Mouse (Mus musculus) spleen, adult 2 months (tissue): ENCODE results near the gene Plcxd2. TPM values are rescaled to one million over a fixed set of nuclear protein-coding genes. Genes with fewer than 3 reads are reported as not detected.

Experiments
- DNase-seq, 2 experiments: peaks; one replicate each; pipeline versions ENCODE4 v3.0.0 to v3.0.0-alpha.2; 2012 to 2021; ENCODE audit warnings: low spot score in 2 of 2, low read depth in 1 of 2
- H3K27ac ChIP-seq: fragments of 200-500 bp; 2 replicates; pipeline ENCODE4 v1.5.1; 2012; ENCODE audit warnings: low read length, inconsistent platforms; ENCODE audit not compliant: insufficient read depth
- H3K27me3 ChIP-seq: fragments of 200-500 bp; 2 replicates; pipeline ENCODE4 v1.6.1; 2012; ENCODE audit warnings: mild to moderate bottlenecking, moderate library complexity, low read length, inconsistent platforms; ENCODE audit not compliant: control insufficient read depth, insufficient read depth
- H3K36me3 ChIP-seq: fragments of 200-500 bp; 2 replicates; pipeline ENCODE4 v1.6.1; 2012; ENCODE audit warnings: mild to moderate bottlenecking, low read length, inconsistent platforms; ENCODE audit not compliant: control insufficient read depth, insufficient read depth
- H3K4me1 ChIP-seq: fragments of 200-500 bp; 2 replicates; pipeline ENCODE4 v1.6.1; 2011; ENCODE audit warnings: inconsistent platforms; ENCODE audit not compliant: control insufficient read depth, insufficient read depth, insufficient read length
- H3K4me3 ChIP-seq: fragments of 200-500 bp; 2 replicates; pipeline ENCODE4 v1.5.1; 2011; ENCODE audit warnings: mild to moderate bottlenecking, inconsistent platforms; ENCODE audit not compliant: insufficient read depth, insufficient read length; ENCODE audit errors: extremely low read depth
- CTCF ChIP-seq: fragments of 200-500 bp; IDR thresholded peaks from 2 replicates; pipeline ENCODE4 v1.5.1; 2011; ENCODE audit warnings: mild to moderate bottlenecking, inconsistent platforms; ENCODE audit not compliant: insufficient read depth, insufficient read length, insufficient replicate concordance; ENCODE audit errors: extremely low read depth
- POLR2A ChIP-seq: fragments of 200-500 bp; IDR thresholded peaks from 2 replicates; pipeline ENCODE4 v1.6.1; 2011; ENCODE audit warnings: low read depth, low read length, inconsistent platforms
- WGBS: fragments of 180-500 bp; shearing (Covaris S2); methylation state at CpG from one replicate; pipeline ENCODE4 v1.1.7; 2018; 5-methylcytosine and 5-hydroxymethylcytosine counted together
- polyA plus RNA-seq: library from polyadenylated mRNA; depleted of rRNA; stranded (reverse); fragments of >200 nt; gene quantifications from 2 replicates; pipeline ENCODE4 v1.2.3, GENCODE M21; 2012

Gene Plcxd2
- polyA plus RNA-seq, 1 experiment = 1.7 TPM

- Histone ChIP-seq H3K27ac (no peak overlapping the region), H3K27me3 (no peaks in the 10 kb centered on the region), H3K4me3 (no peak overlapping the region), H3K4me1 (no peaks in the 10 kb centered on the region), H3K36me3 (no peaks in the 10 kb centered on the region; the same call in 1 of the 2 replicates)
- no peak for DNase-seq
- TF ChIP-seq POLR2A = no peak
- no peak for TF ChIP-seq CTCF
- WGBS = 95% methylated on average over 2 of the region's 2 CpGs
Observed at GRCm38 (mm10) chr16:45970187-45970586, 39.8 kb downstream of the Plcxd2 start.

- Histone ChIP-seq H3K27me3 (no peaks in the 10 kb centered on the region), H3K4me3 (no peak overlapping the region), H3K27ac (no peak overlapping the region), H3K4me1 (no peaks in the 10 kb centered on the region), H3K36me3 (peaks cover 3% of the 10 kb centered on the region)
- DNase-seq = no peak
- WGBS = 84% methylated on average over 5 of the region's 5 CpGs
- TF ChIP-seq POLR2A = no peak
- TF ChIP-seq CTCF = no peak
Observed at GRCm38 (mm10) chr16:45968716-45969115, 41.3 kb downstream of the Plcxd2 start.

GRCm38 (mm10) chr16:45967471-45967870 is 42.5 kb downstream of the Plcxd2 start:
- H3K4me1 ChIP-seq = no peaks in the 10 kb centered on the region
- no peaks in the 10 kb centered on the region for H3K27me3 ChIP-seq
- 27% methylated on average over 7 of the region's 7 CpGs for WGBS
- peaks cover 3% of the 10 kb centered on the region for H3K36me3 ChIP-seq
- no peak overlapping the region for H3K4me3 ChIP-seq
- peak in 1 of 2 experiments; percentile 39 for DNase-seq
- no peak overlapping the region for H3K27ac ChIP-seq
- TF ChIP-seq POLR2A (no peak), CTCF (peak; percentile 52; the same call in 1 of the 2 replicates)

- no peak overlapping the region for H3K4me3 ChIP-seq
- no peak overlapping the region for H3K27ac ChIP-seq
- TF ChIP-seq CTCF (no peak), POLR2A (no peak)
- H3K36me3 ChIP-seq = peaks cover 3% of the 10 kb centered on the region
- WGBS = 84% methylated on average over 5 of the region's 5 CpGs
- no peak for DNase-seq
- no peaks in the 10 kb centered on the region for H3K4me1 ChIP-seq
- no peaks in the 10 kb centered on the region for H3K27me3 ChIP-seq
Observed at GRCm38 (mm10) chr16:45966604-45967003, 43.4 kb downstream of the Plcxd2 start.

- Histone ChIP-seq H3K4me1 (no peaks in the 10 kb centered on the region), H3K27ac (no peak overlapping the region), H3K36me3 (peaks cover 3% of the 10 kb centered on the region), H3K27me3 (no peaks in the 10 kb centered on the region), H3K4me3 (no peak overlapping the region)
- no peak for DNase-seq
- TF ChIP-seq POLR2A (no peak), CTCF (no peak)
- 90% methylated on average over 6 of the region's 6 CpGs for WGBS
Observed at GRCm38 (mm10) chr16:45964777-45965176, 45.2 kb downstream of the Plcxd2 start.

GRCm38 (mm10) chr16:45963837-45964236 is 46.2 kb downstream of the Plcxd2 start:
- Histone ChIP-seq H3K36me3 (peaks cover 3% of the 10 kb centered on the region), H3K27ac (no peak overlapping the region), H3K4me1 (no peaks in the 10 kb centered on the region), H3K4me3 (no peak overlapping the region), H3K27me3 (no peaks in the 10 kb centered on the region)
- 88% methylated on average over 8 of the region's 8 CpGs for WGBS
- TF ChIP-seq POLR2A (no peak), CTCF (no peak)
- DNase-seq = no peak

GRCm38 (mm10) chr16:45963088-45963487 is 46.9 kb downstream of the Plcxd2 start:
- Histone ChIP-seq H3K4me1 (no peaks in the 10 kb centered on the region), H3K27ac (no peak overlapping the region), H3K36me3 (peaks cover 3% of the 10 kb centered on the region), H3K4me3 (no peak overlapping the region), H3K27me3 (no peaks in the 10 kb centered on the region)
- TF ChIP-seq CTCF = no peak
- TF ChIP-seq POLR2A = no peak
- DNase-seq = no peak
- 94% methylated on average over 5 of the region's 5 CpGs for WGBS
